Mouse (Mus musculus) gastrocnemius, postnatal 14 days (tissue): Measurements from ENCODE around the gene Metrn. TPM values are rescaled to one million over a fixed set of nuclear protein-coding genes. Genes with fewer than 3 reads are reported as not detected.

Source experiments
- DNase-seq: peaks from one replicate; pipeline ENCODE4 v3.0.0; 2021; ENCODE audit warnings: mixed read lengths
- intact Hi-C: fragments of 180-260 bp; cut with DNase I; formaldehyde crosslinking; loops from one replicate; pipeline ENCODE4 v1.15.1; 2025; ENCODE audit warnings: low total_unique reads
- total RNA-seq, 2 experiments: library from RNA; stranded (reverse); gene quantifications; 2 replicates each; pipeline ENCODE4 v1.2.3; 2021

The Metrn gene
- total RNA-seq, 2 experiments from 2014 or later: 46.6 to 60.9 TPM

GRCm38 (mm10) chr17:25832436-25833290 lies 35.7 kb upstream of the Metrn start:
- intact Hi-C loops: no loop called here
- peak; percentile 100 for DNase-seq

DNA sequence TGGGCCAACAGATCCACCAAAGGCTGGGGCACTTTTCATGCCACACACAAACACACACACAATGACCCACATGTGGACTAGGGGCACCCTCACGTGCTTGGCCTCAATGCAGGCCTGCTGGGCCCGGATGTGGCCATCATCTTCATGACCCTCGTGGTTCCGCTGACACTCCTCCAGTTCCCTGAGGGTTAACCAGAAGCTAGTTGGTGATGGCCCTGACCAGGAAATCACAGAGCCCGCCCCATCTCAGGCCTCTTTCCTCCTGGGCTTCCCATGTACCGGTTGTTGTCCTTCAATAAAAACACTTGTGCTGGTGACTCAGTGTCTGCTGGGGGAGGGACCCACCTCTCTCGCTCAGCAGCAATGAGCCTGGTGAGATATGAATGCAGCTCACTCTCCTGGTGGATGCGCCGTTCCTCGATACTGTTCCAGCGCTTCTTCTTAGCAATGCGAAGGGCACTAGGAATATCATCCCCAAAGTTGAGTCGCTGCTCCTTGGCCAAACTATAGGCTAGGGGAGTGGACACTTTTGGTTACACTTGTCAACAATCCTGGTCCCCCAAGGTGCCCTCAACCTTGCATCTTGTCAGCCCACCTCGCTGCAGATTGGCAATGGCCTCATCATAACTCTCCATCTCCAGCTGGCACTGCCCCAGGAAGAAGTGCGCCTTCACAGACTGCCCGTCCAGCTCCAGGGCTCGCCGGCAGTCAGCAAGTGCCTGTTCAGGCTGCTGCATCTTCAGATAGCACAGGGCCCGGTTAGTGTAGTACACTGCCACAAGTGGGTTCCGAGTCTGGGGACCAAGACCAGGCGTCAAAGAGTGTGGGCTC lies 34.7 kb upstream of the Metrn start:
- intact Hi-C loops: no loop called here
- DNase-seq: peak; percentile 55

DNA sequence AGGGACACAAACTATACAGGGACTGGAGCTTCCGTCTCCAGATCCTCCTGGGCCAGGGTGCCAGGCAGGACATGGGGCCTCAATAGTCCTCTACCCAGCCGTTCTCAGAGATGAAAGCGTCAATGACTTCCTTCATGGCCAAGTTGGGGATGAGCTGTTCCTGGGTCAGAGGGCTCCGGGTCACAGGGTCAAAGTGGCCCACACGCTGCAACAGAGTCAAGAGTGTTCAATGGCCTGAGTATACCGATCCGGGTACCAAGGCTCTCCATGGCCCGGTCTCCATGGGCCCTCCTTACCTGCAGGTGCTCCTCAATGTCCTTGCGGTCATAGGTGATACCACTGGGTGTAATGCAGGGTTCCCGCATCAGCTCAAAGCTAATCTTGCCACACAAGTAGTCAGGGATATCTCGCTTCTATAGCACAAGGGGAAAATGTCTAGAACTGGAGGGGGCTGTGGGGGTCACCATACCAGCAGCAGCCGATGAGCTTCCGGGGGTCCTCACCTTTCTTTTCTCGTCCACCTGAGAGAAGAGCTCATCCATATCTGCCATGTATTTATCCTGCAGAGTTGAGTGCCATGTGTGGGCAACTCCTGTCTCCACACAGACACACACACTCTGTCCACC lies 34.0 kb upstream of the Metrn start:
- DNase-seq: no peak
- intact Hi-C loops: no loop called here

DNA sequence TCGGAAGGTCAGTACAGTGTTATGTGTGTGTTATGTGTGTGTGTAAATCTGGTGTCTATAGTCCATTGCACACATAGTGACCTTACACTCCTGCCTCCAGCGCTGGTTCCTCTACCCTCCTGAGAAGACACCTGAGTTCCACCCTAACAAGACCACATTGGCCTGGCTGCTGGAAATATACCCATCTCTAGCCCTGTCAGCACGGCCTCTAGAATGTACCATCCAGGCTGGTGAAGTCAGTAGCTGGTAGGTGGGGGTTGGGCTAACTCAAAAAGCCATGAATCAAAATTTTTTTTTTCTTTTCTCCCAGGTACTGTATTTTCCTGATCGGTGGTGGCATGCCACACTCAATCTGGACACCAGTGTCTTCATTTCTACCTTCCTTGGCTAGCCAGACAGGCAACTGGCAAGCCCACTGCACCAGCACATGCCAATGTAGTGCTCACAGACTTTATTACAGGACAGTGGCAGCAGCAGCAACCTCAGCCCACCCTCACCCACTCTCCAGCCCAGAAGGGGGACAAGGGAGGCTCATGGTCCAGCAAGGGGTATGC lies 33.3 kb upstream of the Metrn start:
- intact Hi-C loops: no loop called here
- no peak for DNase-seq

GRCm38 (mm10) chr17:25829558-25830017 lies 32.7 kb upstream of the Metrn start:
- no peak for DNase-seq
- intact Hi-C loops: no loop called here

DNA sequence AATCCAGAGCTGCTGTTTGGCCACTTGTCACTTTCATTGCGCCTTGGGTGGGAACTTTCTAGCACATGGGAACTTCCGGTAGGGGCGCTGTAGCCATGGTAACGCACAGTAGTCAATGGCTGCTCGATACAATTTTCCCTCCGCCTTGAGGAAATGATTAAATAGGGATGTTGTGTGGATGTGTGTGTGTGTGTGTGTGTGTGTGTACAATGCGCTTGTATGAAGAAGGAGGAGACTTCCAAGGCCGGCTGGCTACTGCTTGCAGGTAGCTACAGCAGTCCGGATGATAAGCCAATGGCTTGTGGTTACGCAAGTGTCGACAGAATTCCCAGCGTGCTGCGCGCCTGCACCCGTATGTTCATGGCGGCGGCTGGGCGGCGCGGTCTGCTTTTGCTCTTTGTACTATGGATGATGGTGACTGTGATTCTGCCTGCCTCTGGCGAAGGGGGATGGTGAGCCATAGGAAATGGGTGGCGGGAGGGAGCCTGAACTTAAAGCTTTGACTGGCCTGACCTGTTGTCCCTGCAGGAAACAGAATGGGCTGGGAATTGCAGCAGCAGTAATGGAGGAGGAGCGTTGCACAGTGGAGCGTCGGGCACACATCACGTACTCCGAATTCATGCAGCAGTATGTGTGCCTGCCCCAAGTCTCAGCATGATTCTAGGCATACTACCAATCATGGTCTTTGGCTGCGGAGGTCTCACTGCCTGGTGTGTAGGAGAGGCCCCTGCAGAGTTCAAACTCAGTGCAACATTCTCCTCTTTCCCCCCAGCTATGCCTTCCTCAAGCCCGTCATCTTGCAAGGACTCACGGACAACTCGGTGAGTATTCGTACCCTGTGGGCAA lies 32.0 kb upstream of the Metrn start, which contains the start of gene Jmjd8:
Gene Jmjd8, plus strand, starts transcription at position 156 of the 846 bp plus-strand sequence.
- intact Hi-C loops: no loop called here
- DNase-seq: peak; percentile 69

DNA sequence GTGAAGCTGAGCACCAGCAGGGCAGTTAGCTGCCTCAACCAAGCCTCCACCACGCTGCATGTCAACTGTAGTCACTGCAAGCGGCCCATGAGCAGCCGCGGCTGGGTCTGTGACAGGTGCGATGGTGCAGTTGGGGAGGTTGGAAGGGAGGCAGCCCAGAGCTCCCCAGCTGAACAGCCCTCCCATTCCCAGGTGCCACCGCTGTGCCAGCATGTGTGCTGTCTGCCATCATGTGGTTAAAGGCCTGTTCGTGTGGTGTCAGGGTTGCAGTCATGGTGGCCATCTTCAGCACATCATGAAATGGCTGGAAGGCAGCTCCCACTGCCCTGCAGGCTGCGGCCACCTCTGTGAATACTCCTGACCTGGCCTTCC lies 31.3 kb upstream of the Metrn start:
- intact Hi-C loops: no loop called here
- DNase-seq: no peak

DNA sequence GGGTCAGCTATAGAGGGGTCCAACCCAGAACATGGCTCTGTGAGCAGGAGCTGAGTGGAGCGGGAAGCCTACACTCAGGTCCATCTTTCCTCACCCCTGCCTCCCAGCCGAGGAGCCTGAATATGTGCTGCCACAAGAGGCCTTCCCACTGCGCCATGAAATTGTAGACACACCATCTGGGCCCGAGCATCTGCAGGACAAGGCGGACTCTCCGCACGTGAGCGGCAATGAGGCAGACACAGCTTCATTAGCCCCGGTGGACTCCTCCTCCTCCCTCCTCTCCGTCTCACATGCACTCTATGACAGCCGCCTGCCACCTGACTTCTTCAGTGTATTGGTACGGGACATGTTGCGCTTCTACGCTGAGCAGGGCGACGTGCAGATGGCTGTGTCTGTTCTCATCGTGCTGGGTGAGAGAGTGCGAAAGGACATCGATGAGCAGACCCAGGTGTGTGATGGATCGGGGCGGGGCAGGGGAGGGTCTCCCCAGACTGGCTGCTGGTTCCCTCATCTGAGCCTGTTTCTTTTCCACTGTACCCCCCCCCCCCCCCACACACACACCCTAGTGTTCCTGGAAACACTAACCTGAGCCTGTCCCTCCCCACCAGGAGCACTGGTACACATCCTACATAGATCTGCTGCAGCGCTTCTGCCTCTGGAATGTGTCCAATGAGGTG lies 30.7 kb upstream of the Metrn start:
- no peak for DNase-seq
- intact Hi-C loops: no loop called here

- intact Hi-C loops: no loop called here
- DNase-seq: no peak
Observed at GRCm38 (mm10) chr17:25827011-25827410, 30.1 kb upstream of the Metrn start.

GRCm38 (mm10) chr17:25825984-25826570 lies 29.1 kb upstream of the Metrn start:
- intact Hi-C loops: no loop called here
- DNase-seq: no peak

GRCm38 (mm10) chr17:25825311-25825710 lies 28.4 kb upstream of the Metrn start:
- DNase-seq: no peak
- intact Hi-C loops: no loop called here

DNA sequence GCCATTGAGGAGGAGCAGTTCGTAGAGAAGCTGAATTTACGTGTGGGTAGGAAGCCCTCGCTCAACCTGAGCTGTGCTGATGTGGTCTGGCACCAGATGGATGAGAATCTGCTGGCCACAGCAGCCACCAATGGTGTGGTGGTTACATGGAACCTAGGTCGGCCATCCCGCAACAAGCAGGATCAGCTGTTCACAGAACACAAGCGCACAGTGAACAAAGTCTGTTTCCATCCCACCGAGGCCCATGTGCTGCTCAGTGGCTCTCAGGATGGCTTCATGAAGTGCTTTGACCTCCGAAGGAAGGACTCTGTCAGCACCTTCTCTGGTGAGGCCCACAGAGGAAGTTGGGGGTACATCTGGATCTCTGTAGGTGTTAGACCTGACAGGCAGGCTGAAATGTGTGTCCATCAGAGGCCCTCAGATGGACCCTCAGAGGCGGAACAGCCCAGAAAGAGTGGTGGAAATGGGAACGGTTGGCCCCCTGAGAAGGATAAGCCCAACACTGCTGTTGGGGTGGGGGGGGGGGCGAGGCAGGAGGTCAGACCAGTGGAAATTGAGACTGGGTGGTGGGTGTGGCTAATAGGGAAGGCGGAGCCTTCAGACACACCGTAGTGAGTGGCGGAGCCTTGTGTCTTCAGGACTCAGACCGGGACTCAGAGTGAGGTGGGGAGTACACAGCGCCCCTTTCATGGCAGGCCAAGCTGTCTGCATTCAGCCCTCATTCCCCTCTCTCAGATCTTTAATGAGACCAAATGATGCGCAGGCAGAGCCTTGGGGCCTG lies 27.6 kb upstream of the Metrn start:
- no peak for DNase-seq
- intact Hi-C loops: no loop called here

- DNase-seq: no peak
- intact Hi-C loops: no loop called here
Observed at GRCm38 (mm10) chr17:25823452-25823851, 26.5 kb upstream of the Metrn start, which contains the start of gene Wdr24. Gene Wdr24, plus strand, starts transcription at chr17:25823627.

DNA sequence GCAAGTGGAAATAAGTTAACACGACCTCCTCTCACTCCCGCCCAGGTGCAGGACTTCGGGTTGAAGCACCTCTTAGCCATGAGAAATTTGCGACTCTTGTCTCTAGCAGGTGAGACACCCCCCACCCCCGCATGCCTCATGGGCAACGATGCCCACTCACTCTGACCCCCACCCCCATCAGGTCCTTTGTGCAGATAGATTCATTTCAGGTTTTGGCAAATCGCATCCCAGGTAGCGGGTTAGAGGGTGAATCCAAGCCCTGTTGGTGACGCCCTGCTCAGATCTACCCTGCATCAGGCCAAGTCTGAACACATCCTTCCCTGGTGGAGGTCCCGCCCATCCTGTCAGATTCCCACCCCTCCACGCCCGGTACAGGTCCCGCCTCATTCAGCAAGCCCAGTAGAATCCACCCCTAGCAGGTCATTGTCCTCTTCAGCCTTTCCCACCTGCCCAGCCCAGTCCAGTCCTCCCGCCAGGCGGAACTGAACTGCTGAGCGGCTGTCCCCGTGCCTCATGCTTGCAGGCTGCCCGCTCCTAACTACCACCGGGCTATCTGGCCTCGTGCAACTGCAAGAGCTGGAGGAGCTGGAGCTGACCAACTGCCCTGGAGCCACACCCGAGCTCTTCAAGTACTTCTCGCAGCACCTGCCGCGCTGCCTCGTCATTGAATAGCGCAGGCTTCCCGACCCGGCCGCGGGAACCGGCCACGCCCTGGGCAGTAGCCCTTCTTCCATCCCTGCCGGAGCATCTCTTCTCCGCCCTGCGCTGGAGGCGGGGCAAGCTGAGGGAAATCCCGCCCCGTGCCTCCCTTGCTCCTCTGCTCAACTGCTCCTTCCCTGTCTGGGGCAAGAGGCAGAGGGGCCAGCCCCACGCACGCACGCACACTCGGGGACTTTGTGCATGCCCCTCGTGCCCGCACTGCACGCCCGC lies 22.2 kb upstream of the Metrn start:
- intact Hi-C loops: no loop called here
- peak; percentile 10 for DNase-seq

DNA sequence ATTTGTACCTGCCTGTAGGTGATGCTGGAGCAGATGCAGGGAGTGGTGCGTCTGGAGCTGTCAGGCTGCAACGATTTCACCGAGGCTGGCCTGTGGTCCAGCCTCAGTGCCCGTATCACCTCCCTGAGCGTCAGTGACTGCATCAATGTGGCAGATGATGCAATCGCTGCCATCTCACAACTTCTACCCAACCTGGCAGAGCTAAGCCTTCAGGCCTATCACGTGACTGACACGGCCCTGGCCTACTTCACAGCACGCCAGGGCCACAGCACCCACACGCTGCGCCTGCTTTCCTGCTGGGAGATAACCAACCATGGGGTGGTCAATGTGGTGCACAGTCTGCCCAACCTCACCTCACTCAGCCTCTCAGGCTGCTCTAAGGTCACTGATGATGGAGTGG lies 20.7 kb upstream of the Metrn start:
- DNase-seq: peak; percentile 1
- intact Hi-C loops: no loop called here

DNA sequence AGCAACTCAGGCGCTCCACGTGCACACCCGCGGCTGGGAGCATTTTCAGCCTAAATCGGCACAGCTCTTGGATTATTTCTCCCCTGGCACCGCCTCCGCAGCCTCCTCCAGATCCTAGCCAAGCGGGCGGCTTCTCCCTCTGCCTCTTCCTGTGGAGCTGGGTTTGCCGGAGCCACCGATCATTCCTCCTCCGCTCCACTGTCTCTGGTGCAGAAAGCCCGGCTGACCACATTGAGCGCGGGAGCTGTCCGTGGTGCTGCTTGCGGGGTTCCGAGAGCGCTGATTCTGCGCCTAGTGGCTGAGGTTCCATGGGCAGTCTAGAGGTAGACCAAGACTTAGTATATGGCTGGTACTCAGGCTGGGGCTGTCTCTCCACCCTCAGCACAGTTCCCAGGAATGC lies 16.5 kb upstream of the Metrn start:
- peak; percentile 86 for DNase-seq
- intact Hi-C loops: no loop called here
